Comparison of ENCODE assay signal across 8 mouse cellular contexts in the genomic region with DNA sequence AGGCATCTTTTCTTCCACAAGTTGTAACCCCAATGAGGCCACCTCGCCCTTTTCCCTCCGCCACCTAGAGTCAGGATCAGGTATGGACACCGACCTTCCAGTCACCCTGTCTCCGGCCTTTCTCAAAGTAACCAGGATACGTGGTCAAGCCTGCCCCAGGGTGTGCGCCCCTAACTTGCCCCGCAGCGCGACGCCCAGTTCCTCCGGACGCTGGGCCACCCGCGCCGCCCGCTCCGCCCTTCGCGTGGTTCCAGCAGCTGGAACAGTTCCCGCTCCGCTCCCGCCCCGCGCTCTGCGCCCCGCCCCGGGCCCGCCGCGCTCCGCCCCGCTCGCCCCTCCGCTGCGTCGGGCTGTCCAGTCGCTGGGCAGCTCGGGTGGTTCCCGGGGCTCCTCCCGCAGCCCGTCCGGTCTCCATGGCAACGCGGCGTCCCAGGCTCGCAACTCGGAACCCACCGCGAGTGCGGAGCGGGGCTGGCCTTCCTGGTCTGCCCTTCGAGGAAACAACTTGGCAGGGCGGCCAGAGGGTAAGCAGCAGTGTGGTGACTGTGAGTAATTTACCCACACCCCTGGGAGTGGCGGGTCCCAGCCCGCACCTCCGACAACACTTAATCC. TPM values are rescaled to one million over a fixed set of nuclear protein-coding genes. Genes with fewer than 3 reads are reported as not detected.
A peak's percentile ranks its signal among the peaks of the same experiment; 100 is the strongest.
DNase-seq lines count a peak whose midpoint lies in the region; ATAC-seq and TF ChIP-seq lines count a peak whose summit lies in the region.

No protein-coding gene starts in this region.

- peak overlapping the region; percentile 91 for H3K4me2 ChIP-seq in forebrain, embryonic 13.5 days
- H3K4me2 ChIP-seq in heart, embryonic 16.5 days (ENCODE audit: low read depth, low read length): peak overlapping the region; percentile 92
- peak overlapping the region; percentile 29 for H3K4me2 ChIP-seq in liver, embryonic 14.5 days (ENCODE audit: low read depth)
- peak overlapping the region; percentile 85 for H3K4me2 ChIP-seq in neural tube, embryonic 13.5 days

- H3K4me1 ChIP-seq in brown adipose tissue, adult 24 weeks (ENCODE audit: control insufficient read depth, insufficient read depth, insufficient read length, low read length): no peaks in the 10 kb centered on the region
- peaks cover 12% of the 10 kb centered on the region for H3K4me1 ChIP-seq in forebrain, embryonic 13.5 days
- H3K4me1 ChIP-seq in heart, embryonic 16.5 days (ENCODE audit: control insufficient read depth, insufficient read depth, low read length): peaks cover 4% of the 10 kb centered on the region
- H3K4me1 ChIP-seq in liver, embryonic 14.5 days (replicated peaks; ENCODE audit: control insufficient read depth in 2 of 2, insufficient read depth in 2 of 2, low read length in 1 of 2): no peaks in the 10 kb centered on the region
- peaks cover 7% of the 10 kb centered on the region for H3K4me1 ChIP-seq in neural tube, embryonic 13.5 days (replicated peaks)
- peaks cover 3% of the 10 kb centered on the region for H3K4me1 ChIP-seq in testis, adult 2 months (ENCODE audit: control insufficient read depth, insufficient read depth, low read length)

- under 1% methylated on average over 49 of the region's 56 CpGs for WGBS in forebrain, embryonic 13.5 days
- WGBS in heart, embryonic 16.5 days: under 1% methylated on average over 55 of the region's 56 CpGs
- under 1% methylated on average over 56 of the region's 56 CpGs for WGBS in liver, embryonic 14.5 days (ENCODE audit: insufficient replicate concordance)
- under 1% methylated on average over 56 of the region's 56 CpGs for WGBS in neural tube, embryonic 13.5 days

- 0 out of 2 replicates have a peak, but pooled peaks cover 4% of the 10 kb centered on the region for H3K27me3 ChIP-seq in forebrain, embryonic 13.5 days
- H3K27me3 ChIP-seq in heart, embryonic 16.5 days (ENCODE audit: control insufficient read depth, insufficient read depth, low read length): 0 out of 2 replicates have a peak, but pooled peaks cover 3% of the 10 kb centered on the region
- H3K27me3 ChIP-seq in liver, embryonic 14.5 days (ENCODE audit: control insufficient read depth, insufficient read depth, low read length): peaks cover 10% of the 10 kb centered on the region
- peaks cover 5% of the 10 kb centered on the region for H3K27me3 ChIP-seq in neural tube, embryonic 13.5 days
- no peaks in the 10 kb centered on the region for H3K27me3 ChIP-seq in testis, adult 2 months (ENCODE audit: control insufficient read depth, insufficient read depth, low read length)

- TF ChIP-seq POLR2A in testis, adult 2 months (IDR thresholded peaks at IDR 0.05; ENCODE audit: control insufficient read depth, low read depth, low read length): peak; percentile 41; the same call in 1 of the 2 replicates

- peak overlapping the region; percentile 63 for H3K4me3 ChIP-seq in brown adipose tissue, adult 24 weeks (ENCODE audit: insufficient read depth, low read depth, low read length)
- peak overlapping the region; percentile 51 for H3K4me3 ChIP-seq in forebrain, embryonic 13.5 days
- H3K4me3 ChIP-seq in heart, embryonic 16.5 days (ENCODE audit: low read length): peak overlapping the region; percentile 71
- peak overlapping the region; percentile 43 to 46 for H3K4me3 ChIP-seq in liver, embryonic 14.5 days (ENCODE audit: insufficient read depth in 1 of 2, low read depth in 2 of 2, low read length in 2 of 2)
- peak overlapping the region; percentile 53 for H3K4me3 ChIP-seq in neural tube, embryonic 13.5 days
- H3K4me3 ChIP-seq in testis, adult 2 months (ENCODE audit: control insufficient read depth, low read depth, low read length): peak overlapping the region; percentile 95

- H3K27ac ChIP-seq in brown adipose tissue, adult 24 weeks (replicated peaks; ENCODE audit: low read depth, low read length): no peak overlapping the region
- no peak overlapping the region for H3K27ac ChIP-seq in forebrain, embryonic 13.5 days
- H3K27ac ChIP-seq in heart, embryonic 16.5 days (ENCODE audit: low read length): no peak overlapping the region
- no peak overlapping the region for H3K27ac ChIP-seq in liver, embryonic 14.5 days
- no peak overlapping the region for H3K27ac ChIP-seq in neural tube, embryonic 13.5 days (replicated peaks)
- peak overlapping the region; percentile 84 for H3K27ac ChIP-seq in testis, adult 2 months (ENCODE audit: control insufficient read depth, insufficient read depth, low read depth, low read length)

- H3K36me3 ChIP-seq in forebrain, embryonic 13.5 days (ENCODE audit: poor library complexity, severe bottlenecking): no peaks in the 10 kb centered on the region
- H3K36me3 ChIP-seq in heart, embryonic 16.5 days (ENCODE audit: control insufficient read depth, insufficient read depth): no peaks in the 10 kb centered on the region
- H3K36me3 ChIP-seq in liver, embryonic 14.5 days (replicated peaks; ENCODE audit: control insufficient read depth, insufficient read depth, low read depth): no peaks in the 10 kb centered on the region
- no peaks in the 10 kb centered on the region for H3K36me3 ChIP-seq in neural tube, embryonic 13.5 days
- no peaks in the 10 kb centered on the region for H3K36me3 ChIP-seq in testis, adult 2 months (ENCODE audit: control insufficient read depth, insufficient read depth, low read length)

- peak; percentile 51 for TF ChIP-seq CTCF in liver, embryonic 14.5 days (IDR thresholded peaks at IDR 0.05; ENCODE audit: low read depth)
- peak; percentile 36; the same call in 1 of the 2 replicates for TF ChIP-seq CTCF in testis, adult 2 months (IDR thresholded peaks at IDR 0.05; ENCODE audit: control insufficient read depth, insufficient read depth, insufficient replicate concordance, low read depth, low read length)

- no peaks in the 10 kb centered on the region for H3K9me3 ChIP-seq in forebrain, embryonic 13.5 days (replicated peaks)
- H3K9me3 ChIP-seq in heart, embryonic 16.5 days (replicated peaks; ENCODE audit: control insufficient read depth, low read length): no peaks in the 10 kb centered on the region
- H3K9me3 ChIP-seq in liver, embryonic 14.5 days (ENCODE audit: control insufficient read depth, low read length): no peaks in the 10 kb centered on the region
- H3K9me3 ChIP-seq in neural tube, embryonic 13.5 days: no peaks in the 10 kb centered on the region

- no peak for TF ChIP-seq EP300 in liver, embryonic 14.5 days (IDR thresholded peaks at IDR 0.05; ENCODE audit: low read depth)

- peak; percentile 39 to 46 for DNase-seq in B cell, adult 2 months
- DNase-seq in kidney, postnatal 25 days: peak; percentile 91 to 95
- peak; percentile 6 to 9 (median 7) for DNase-seq in liver, embryonic 14.5 days (ENCODE audit: low read depth in 3 of 3, low spot score in 3 of 3)

- peak overlapping the region; percentile 65 for H3K9ac ChIP-seq in forebrain, embryonic 13.5 days
- H3K9ac ChIP-seq in heart, embryonic 16.5 days (ENCODE audit: low read length): peak overlapping the region; percentile 73
- H3K9ac ChIP-seq in liver, embryonic 14.5 days (replicated peaks): no peak overlapping the region
- peak overlapping the region; percentile 62 for H3K9ac ChIP-seq in neural tube, embryonic 13.5 days

- ATAC-seq in forebrain, embryonic 13.5 days: peak; percentile 97
- ATAC-seq in heart, embryonic 16.5 days (replicated peaks; ENCODE audit: extremely low read depth, insufficient read depth, low FRiP score): peak; percentile 98
- peak; percentile 33; the same call in 1 of the 2 replicates for ATAC-seq in liver, embryonic 14.5 days (ENCODE audit: insufficient read depth)
- ATAC-seq in neural tube, embryonic 13.5 days (ENCODE audit: low read depth): peak; percentile 97

RNA-seq across cellular contexts. Expression of gene Erich2, which starts 0.5 kb away (rescaled TPM):
- not detected in 2 replicates for polyA plus RNA-seq in brown adipose tissue, adult 24 weeks (2012; ENCODE audit: insufficient read depth, insufficient read length, missing spikeins)
- polyA plus RNA-seq in forebrain, embryonic 13.5 days (2015; fragmentation: Nextera tagmentation; extraction: Ambion mirVana): 2.2 and 2.8 TPM in 2 replicates
- polyA plus RNA-seq in heart, embryonic 16.5 days (2015; fragmentation: Nextera tagmentation; extraction: Ambion mirVana): 0.97 and 2.1 TPM in 2 replicates
- not detected in 2 replicates for polyA plus RNA-seq in liver, embryonic 14.5 days (2012; rRNA removed)
- not detected in 2 replicates for polyA plus RNA-seq in liver, embryonic 14.5 days (2014; fragmentation: Nextera tagmentation; extraction: Ambion mirVana)
- polyA plus RNA-seq in neural tube, embryonic 13.5 days (2015; fragmentation: Nextera tagmentation; extraction: Ambion mirVana): 0.68 and 0.80 TPM in 2 replicates
- polyA plus RNA-seq in testis, adult 2 months (2012; rRNA removed): 163 and 193 TPM in 2 replicates

RNA-seq across cellular contexts. Expression of gene Sp5, which starts 34.4 kb away (rescaled TPM):
- not detected in 2 replicates for polyA plus RNA-seq in brown adipose tissue, adult 24 weeks (2012; ENCODE audit: insufficient read depth, insufficient read length, missing spikeins)
- polyA plus RNA-seq in forebrain, embryonic 13.5 days (2015; fragmentation: Nextera tagmentation; extraction: Ambion mirVana): 3.6 and 5.6 TPM in 2 replicates
- polyA plus RNA-seq in heart, embryonic 16.5 days (2015; fragmentation: Nextera tagmentation; extraction: Ambion mirVana): 0.17 and 0.74 TPM in 2 replicates
- 0.08 and 0.14 TPM in 2 replicates for polyA plus RNA-seq in liver, embryonic 14.5 days (2012; rRNA removed)
- polyA plus RNA-seq in liver, embryonic 14.5 days (2014; fragmentation: Nextera tagmentation; extraction: Ambion mirVana): 0.06 and 0.11 TPM in 2 replicates
- polyA plus RNA-seq in neural tube, embryonic 13.5 days (2015; fragmentation: Nextera tagmentation; extraction: Ambion mirVana): 3.5 TPM in 2 replicates
- 0.24 TPM in 1 of 2 replicates, not detected in the other for polyA plus RNA-seq in testis, adult 2 months (2012; rRNA removed)

RNA-seq across cellular contexts. Expression of gene Gad1, which starts 43.7 kb away (rescaled TPM):
- not detected in 2 replicates for polyA plus RNA-seq in brown adipose tissue, adult 24 weeks (2012; ENCODE audit: insufficient read depth, insufficient read length, missing spikeins)
- 35.5 and 45.4 TPM in 2 replicates for polyA plus RNA-seq in forebrain, embryonic 13.5 days (2015; fragmentation: Nextera tagmentation; extraction: Ambion mirVana)
- 0.25 and 0.41 TPM in 2 replicates for polyA plus RNA-seq in heart, embryonic 16.5 days (2015; fragmentation: Nextera tagmentation; extraction: Ambion mirVana)
- polyA plus RNA-seq in liver, embryonic 14.5 days (2012; rRNA removed): 0.02 and 0.10 TPM in 2 replicates
- 0.03 and 0.14 TPM in 2 replicates for polyA plus RNA-seq in liver, embryonic 14.5 days (2014; fragmentation: Nextera tagmentation; extraction: Ambion mirVana)
- 36.6 and 36.9 TPM in 2 replicates for polyA plus RNA-seq in neural tube, embryonic 13.5 days (2015; fragmentation: Nextera tagmentation; extraction: Ambion mirVana)
- 0.69 and 1.5 TPM in 2 replicates for polyA plus RNA-seq in testis, adult 2 months (2012; rRNA removed)

Comparison
In these comparisons a context has a peak if more than half of its experiments do, and no peak if none do; other contexts are left out.
1. DNase-seq: peak in every context shown above with its lines; median percentile 93 in kidney, postnatal 25 days; 42 in B cell, adult 2 months; 7 in liver, embryonic 14.5 days.
2. H3K4me3 ChIP-seq: peak in every context shown above with its lines; median percentile 95 in testis, adult 2 months; 71 in heart, embryonic 16.5 days; 63 in brown adipose tissue, adult 24 weeks; 53 in neural tube, embryonic 13.5 days; 51 in forebrain, embryonic 13.5 days; 44 in liver, embryonic 14.5 days.
3. ATAC-seq: peak in every context shown above with its lines; median percentile 98 in heart, embryonic 16.5 days; 97 in forebrain, embryonic 13.5 days; 97 in neural tube, embryonic 13.5 days; 33 in liver, embryonic 14.5 days.
4. H3K4me2 ChIP-seq: peak in every context shown above with its lines; median percentile 92 in heart, embryonic 16.5 days; 91 in forebrain, embryonic 13.5 days; 85 in neural tube, embryonic 13.5 days; 29 in liver, embryonic 14.5 days.
5. RNA of gene Erich2, which starts 0.5 kb away (polyA plus RNA-seq): 163 to 193 TPM in testis, adult 2 months; 2.2 to 2.8 TPM in forebrain, embryonic 13.5 days, 0.97 to 2.1 TPM in heart, embryonic 16.5 days, 0.68 to 0.80 TPM in neural tube, embryonic 13.5 days, not detected in liver, embryonic 14.5 days and not detected in brown adipose tissue, adult 24 weeks; every median in the first group is over 10 times any median in the second.
6. RNA of gene Gad1, which starts 43.7 kb away (polyA plus RNA-seq): 36.6 to 36.9 TPM in neural tube, embryonic 13.5 days and 35.5 to 45.4 TPM in forebrain, embryonic 13.5 days; 0.69 to 1.5 TPM in testis, adult 2 months, 0.25 to 0.41 TPM in heart, embryonic 16.5 days, 0.02 to 0.14 TPM in liver, embryonic 14.5 days and not detected in brown adipose tissue, adult 24 weeks; every median in the first group is over 10 times any median in the second.